Mouse (Mus musculus) stomach, postnatal 0 days (tissue): ENCODE measurements around the gene Cdh7. TPM values are rescaled to one million over a fixed set of nuclear protein-coding genes. Genes with fewer than 3 reads are reported as not detected.
A peak's percentile ranks its signal among the peaks of the same experiment; 100 is the strongest.

Experiments used
- ATAC-seq: fragments of 200-750 bp; cut with Nextera tagmentation; 2 replicates; pipeline ENCODE4 v1.8.0; 2017; ENCODE audit not compliant: low FRiP score, low TSS enrichment
- DNase-seq: peaks from one replicate; pipeline ENCODE4 v3.0.0-alpha.2; 2016; ENCODE audit warnings: low spot score
- H3K27ac ChIP-seq: fragments of 300-500 bp; sonication (generic); replicated peaks from 2 replicates; pipeline ENCODE4 v1.5.1; 2014; ENCODE audit warnings: mild to moderate bottlenecking, control low read depth
- H3K27me3 ChIP-seq: fragments of 300-500 bp; sonication (generic); 2 replicates; pipeline ENCODE4 v1.6.1; 2014; ENCODE audit warnings: low read length; ENCODE audit not compliant: control insufficient read depth, insufficient read depth
- H3K36me3 ChIP-seq: fragments of 300-500 bp; sonication (generic); 2 replicates; pipeline ENCODE4 v1.6.1; 2014; ENCODE audit warnings: low read length, mixed read lengths; ENCODE audit not compliant: control insufficient read depth, insufficient read depth
- H3K4me1 ChIP-seq: fragments of 300-500 bp; sonication (generic); replicated peaks from 2 replicates; pipeline ENCODE4 v1.6.1; 2014; ENCODE audit warnings: antibody characterized with exemption; ENCODE audit not compliant: control insufficient read depth, insufficient read depth
- H3K4me2 ChIP-seq: fragments of 300-500 bp; sonication (generic); replicated peaks from 2 replicates; pipeline ENCODE4 v1.6.1; 2014; ENCODE audit warnings: low read depth, mild to moderate bottlenecking, control low read depth, moderate library complexity
- H3K4me3 ChIP-seq: fragments of 300-500 bp; sonication (generic); 2 replicates; pipeline ENCODE4 v1.5.1; 2014; ENCODE audit warnings: low read depth, low read length, control low read depth
- H3K9ac ChIP-seq: fragments of 300-500 bp; sonication (generic); 2 replicates; pipeline ENCODE4 v1.6.1; 2014; ENCODE audit warnings: mild to moderate bottlenecking, low read length, control low read depth, mixed read lengths
- H3K9me3 ChIP-seq: fragments of 300-500 bp; sonication (generic); 2 replicates; pipeline ENCODE4 v1.6.1; 2016; ENCODE audit warnings: low read length; ENCODE audit not compliant: control insufficient read depth
- CTCF ChIP-seq: IDR thresholded peaks from 2 replicates; pipeline ENCODE4 v1.5.1; 2016; ENCODE audit warnings: antibody characterized with exemption, low read depth, mild to moderate bottlenecking, moderate library complexity
- EP300 ChIP-seq: optimal IDR thresholded peaks from 2 replicates; pipeline ENCODE3; 2016; ENCODE audit warnings: antibody characterized with exemption
- WGBS: fragments of 180-500 bp; shearing (Covaris S2); extraction: QIAGEN DNeasy Blood & Tissue Kit; methylation state at CpG from one replicate; pipeline ENCODE4 v1.1.7; 2014; 5-methylcytosine and 5-hydroxymethylcytosine counted together
- polyA plus RNA-seq: library from polyadenylated mRNA; unstranded; fragments of >200 nt; fragmentation: Nextera tagmentation; extraction: Ambion mirVana; gene quantifications from 2 replicates; pipeline ENCODE4 v1.2.1, GENCODE M21; 2015

The Cdh7 gene
- polyA plus RNA-seq = 0.05 and 0.08 TPM in 2 replicates

DNA sequence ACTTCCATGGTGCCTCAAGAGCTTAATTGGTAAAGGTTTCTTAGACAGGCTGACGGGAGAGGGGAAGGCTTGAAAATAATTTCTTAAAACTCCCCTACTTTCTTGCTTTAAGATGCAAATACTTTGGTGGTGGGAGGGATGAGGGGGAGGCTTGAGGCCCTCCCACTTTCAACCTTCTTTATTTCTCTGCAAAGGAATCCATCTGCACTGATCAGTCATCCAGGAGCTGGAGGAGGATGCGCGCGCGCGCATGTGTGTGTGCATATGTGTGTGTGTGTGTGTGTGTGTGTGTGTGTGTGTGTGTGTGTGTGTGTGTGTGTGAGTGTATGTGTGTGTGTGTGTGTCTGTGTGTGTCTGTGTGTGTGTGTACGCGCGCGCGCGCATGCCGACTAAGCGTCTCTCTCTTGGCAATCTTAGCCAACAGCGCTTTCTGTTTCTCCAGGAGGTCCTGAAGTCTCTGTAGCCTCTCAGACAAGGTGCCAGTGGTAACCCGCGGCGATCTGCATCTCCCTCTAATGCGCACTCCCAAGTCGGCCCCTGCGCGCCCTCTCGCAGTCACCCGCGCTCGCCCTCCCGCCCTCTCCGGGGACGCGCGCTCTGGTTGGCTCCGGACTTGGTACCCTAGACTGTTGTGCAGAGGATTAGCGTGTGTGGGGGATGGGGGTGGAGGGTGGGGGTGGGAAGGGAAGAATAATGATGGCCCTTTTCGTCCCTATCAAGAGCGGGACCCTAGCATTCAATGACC, at the start of gene Cdh7:
Gene Cdh7, plus strand, starts transcription at position 368 of the 745 bp plus-strand sequence.
- WGBS = under 1% methylated on average over 35 of the region's 35 CpGs
- DNase-seq (peak; percentile 13), ATAC-seq (no peak; the same call in 1 of the 2 replicates)
- Histone ChIP-seq H3K4me3 (peak within 1 kb of the TSS; percentile 35), H3K4me1 (no peaks in the 10 kb centered on the region), H3K36me3 (no peaks in the 10 kb centered on the region), H3K27ac (no peak within 1 kb of the TSS), H3K27me3 (no peaks in the 10 kb centered on the region), H3K4me2 (peak within 1 kb of the TSS; percentile 45), H3K9ac (no peak within 1 kb of the TSS), H3K9me3 (no peaks in the 10 kb centered on the region)
- no peak for TF ChIP-seq EP300
- no peak for TF ChIP-seq CTCF

DNA sequence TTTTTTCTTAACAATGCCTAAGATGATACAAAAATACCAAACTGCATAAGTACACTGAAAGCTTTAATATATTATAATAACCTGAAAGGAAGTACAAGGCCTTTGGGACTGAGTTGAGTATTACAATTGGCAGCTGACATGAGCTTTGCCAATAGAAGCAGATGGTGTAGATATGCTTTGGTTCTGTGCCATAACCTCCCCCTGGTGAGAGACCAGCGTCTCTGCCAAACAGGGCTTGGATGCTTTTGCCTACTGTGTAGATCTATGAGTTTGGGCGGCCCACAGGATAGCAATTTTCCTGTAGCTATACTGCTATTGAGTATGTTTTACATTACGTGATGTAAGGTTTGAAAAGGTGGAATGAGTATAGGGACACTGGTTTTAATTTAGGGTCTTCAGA, 49.6 kb upstream of the Cdh7 start:
- no peak for DNase-seq
- TF ChIP-seq EP300 = no peak
- Histone ChIP-seq H3K36me3 (no peaks in the 10 kb centered on the region), H3K9ac (no peak overlapping the region), H3K4me2 (no peak overlapping the region), H3K9me3 (no peaks in the 10 kb centered on the region), H3K27me3 (no peaks in the 10 kb centered on the region), H3K4me3 (no peak overlapping the region), H3K4me1 (no peaks in the 10 kb centered on the region), H3K27ac (no peak overlapping the region)
- WGBS = 86% methylated on average over 3 of the region's 3 CpGs
- ATAC-seq = no peak

DNA sequence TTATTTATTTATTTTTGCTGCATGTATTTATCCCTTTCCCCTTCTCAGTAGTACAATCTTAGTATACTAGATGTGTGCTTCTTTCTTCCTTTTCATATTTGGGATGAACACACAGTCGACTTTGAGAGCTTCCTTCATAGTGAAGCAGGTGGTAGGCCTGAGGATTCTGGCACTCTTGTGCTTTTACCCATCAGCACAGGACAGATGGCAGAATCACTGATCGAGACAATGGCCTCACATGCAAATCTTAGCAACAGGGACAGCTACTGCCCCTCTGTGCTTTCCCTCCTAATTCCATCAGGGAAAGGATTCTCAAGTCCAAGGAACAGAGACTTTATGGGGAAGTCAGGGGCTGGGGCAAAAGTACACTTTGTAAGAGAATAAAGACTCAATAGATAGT, 33.7 kb upstream of the Cdh7 start:
- Histone ChIP-seq H3K36me3 (no peaks in the 10 kb centered on the region), H3K27ac (no peak overlapping the region), H3K27me3 (no peaks in the 10 kb centered on the region), H3K4me2 (no peak overlapping the region), H3K4me1 (no peaks in the 10 kb centered on the region), H3K4me3 (no peak overlapping the region), H3K9me3 (no peaks in the 10 kb centered on the region), H3K9ac (no peak overlapping the region)
- ATAC-seq = no peak
- no peak for TF ChIP-seq EP300
- no peak for TF ChIP-seq CTCF
- DNase-seq = no peak
- 82% methylated on average over 2 of the region's 2 CpGs for WGBS

DNA sequence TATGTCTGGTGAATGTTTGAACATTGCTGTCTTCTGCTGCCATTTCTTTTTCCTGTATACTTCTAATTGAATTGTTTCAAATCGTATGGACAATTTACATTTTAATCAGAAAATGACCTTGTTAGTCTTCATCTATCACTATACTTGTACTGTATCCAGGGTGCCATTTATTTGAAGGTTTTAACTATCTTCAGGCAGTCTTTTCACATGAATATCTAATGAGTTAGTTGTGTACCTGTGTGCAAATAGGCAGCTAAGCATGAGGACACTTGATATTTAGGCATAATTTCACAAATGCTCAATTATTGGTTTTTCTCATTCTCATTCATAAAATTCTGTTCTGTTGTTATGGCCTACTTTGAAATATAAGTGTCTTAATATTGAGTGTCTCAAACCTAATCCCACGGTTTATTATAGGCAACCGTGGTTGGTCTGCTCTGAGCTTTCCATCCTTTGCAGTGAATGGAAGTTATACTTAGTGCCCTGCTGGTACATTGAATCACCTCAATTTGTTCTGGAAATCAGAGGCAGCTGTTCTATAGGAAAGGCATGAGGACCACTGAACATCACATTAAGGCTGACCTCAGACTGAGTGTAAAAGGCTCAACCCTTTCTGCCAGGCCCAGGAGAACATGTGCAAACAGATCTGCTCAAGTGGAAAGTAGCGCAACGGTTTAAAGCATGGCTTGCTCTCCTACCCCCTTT, 10.4 kb upstream of the Cdh7 start:
- no peaks in the 10 kb centered on the region for H3K27me3 ChIP-seq
- no peak overlapping the region for H3K4me2 ChIP-seq
- no peak overlapping the region for H3K4me3 ChIP-seq
- WGBS = 77% methylated on average over 5 of the region's 5 CpGs
- no peak overlapping the region for H3K27ac ChIP-seq
- no peaks in the 10 kb centered on the region for H3K4me1 ChIP-seq
- H3K9me3 ChIP-seq = no peaks in the 10 kb centered on the region
- ATAC-seq (no peak), DNase-seq (no peak)
- no peaks in the 10 kb centered on the region for H3K36me3 ChIP-seq
- no peak overlapping the region for H3K9ac ChIP-seq
- TF ChIP-seq EP300 = no peak
- TF ChIP-seq CTCF = no peak

DNA sequence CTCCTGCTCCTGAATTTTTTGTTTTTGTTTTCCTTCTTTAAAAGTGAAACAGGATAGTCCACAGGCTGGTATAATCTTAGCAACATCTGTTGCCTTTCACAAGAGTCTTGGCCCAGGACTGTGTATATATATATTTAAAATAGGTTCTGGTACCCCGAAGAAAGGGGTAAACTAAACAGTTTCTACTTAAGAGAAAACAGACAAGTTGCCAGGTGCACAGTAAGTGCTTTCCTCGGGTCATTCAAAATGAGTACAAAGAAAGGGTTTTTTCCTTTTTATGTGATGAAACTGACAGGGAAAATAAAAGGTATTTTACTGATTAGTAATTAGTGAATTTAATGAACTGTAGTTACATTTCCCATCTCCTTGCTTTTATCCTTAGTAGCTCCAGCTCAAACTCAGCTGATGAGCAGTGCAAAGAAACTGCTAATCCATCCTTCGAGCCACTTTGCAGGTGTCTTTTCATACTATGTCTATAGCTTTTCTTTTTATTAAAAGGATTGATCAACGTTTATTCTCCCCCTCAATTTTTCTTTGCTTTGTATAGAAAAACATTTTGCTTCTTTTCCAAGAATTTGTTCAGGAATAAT, 9.7 kb upstream of the Cdh7 start:
- TF ChIP-seq CTCF (no peak), EP300 (no peak)
- Histone ChIP-seq H3K4me1 (no peaks in the 10 kb centered on the region), H3K4me2 (no peak overlapping the region), H3K36me3 (no peaks in the 10 kb centered on the region), H3K27me3 (no peaks in the 10 kb centered on the region), H3K9me3 (no peaks in the 10 kb centered on the region), H3K27ac (no peak overlapping the region), H3K4me3 (no peak overlapping the region), H3K9ac (no peak overlapping the region)
- no peak for ATAC-seq
- no peak for DNase-seq
- WGBS = 48% methylated on average over 4 of the region's 4 CpGs
